Mouse (Mus musculus): ENCODE measurements around the gene Scrn3. TPM values are rescaled to one million over a fixed set of nuclear protein-coding genes. Genes with fewer than 3 reads are reported as not detected.

Gene Scrn3
- polyA plus RNA-seq (2015; fragmentation: Nextera tagmentation; extraction: Ambion mirVana): 36.5 and 38.3 TPM in 2 replicates

DNA sequence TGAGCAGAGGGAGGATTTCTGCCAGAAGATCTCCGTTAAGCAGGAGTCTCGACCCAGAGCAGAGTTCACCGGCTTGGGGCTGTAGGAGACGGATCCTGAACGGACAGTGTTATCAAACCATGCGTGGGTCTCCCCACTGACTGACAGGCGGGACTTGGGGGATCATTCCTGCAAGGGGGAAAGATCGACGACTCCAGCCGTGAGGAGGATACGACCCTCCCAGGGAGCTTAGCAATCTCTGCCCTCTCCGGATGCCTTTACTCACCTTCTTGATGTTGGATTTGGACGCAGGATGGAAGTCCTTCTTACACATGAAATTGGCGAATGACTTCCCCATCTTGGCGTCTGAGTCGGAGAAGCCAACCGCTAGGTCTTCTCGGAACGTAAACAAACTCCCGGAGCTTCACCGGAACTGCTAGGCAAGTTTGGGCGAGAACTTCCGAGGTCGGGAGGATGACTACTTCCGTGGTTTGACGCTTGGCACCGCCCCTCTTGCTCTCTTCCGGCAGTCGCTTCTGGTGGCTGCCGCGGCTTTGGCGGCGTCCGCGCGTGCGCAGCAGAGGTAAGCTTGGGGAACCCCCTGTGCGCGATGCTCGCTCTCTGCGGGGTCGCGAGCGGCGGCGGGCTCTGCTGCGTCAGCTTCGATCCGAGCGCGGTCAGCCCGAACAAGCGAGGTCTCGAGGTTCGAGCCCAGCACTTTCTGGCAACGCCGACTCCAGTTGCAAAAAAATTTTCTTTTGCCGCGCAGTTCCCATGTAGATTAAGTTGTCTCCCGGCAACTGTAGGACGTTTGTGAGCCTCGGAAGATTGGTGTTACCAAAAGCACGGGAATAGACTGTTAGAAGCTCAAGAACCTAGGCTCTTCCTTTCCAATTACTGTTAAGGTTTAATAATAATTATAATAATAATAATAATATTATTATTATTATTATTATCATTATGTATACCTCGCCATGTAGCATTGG, at the start of gene Scrn3, which contains the start of gene Cir1:
Gene Scrn3 (plus strand): TSS at position 450 of the 965 bp plus-strand sequence.
Gene Cir1 (minus strand): TSS at position 550 of the 965 bp plus-strand sequence.

GRCm38 (mm10) chr2:73271459-73272161, 40.8 kb upstream of the Scrn3 start, which contains the start of gene Sp9:
Sp9 (plus strand) TSS chr2:73271925.

DNA sequence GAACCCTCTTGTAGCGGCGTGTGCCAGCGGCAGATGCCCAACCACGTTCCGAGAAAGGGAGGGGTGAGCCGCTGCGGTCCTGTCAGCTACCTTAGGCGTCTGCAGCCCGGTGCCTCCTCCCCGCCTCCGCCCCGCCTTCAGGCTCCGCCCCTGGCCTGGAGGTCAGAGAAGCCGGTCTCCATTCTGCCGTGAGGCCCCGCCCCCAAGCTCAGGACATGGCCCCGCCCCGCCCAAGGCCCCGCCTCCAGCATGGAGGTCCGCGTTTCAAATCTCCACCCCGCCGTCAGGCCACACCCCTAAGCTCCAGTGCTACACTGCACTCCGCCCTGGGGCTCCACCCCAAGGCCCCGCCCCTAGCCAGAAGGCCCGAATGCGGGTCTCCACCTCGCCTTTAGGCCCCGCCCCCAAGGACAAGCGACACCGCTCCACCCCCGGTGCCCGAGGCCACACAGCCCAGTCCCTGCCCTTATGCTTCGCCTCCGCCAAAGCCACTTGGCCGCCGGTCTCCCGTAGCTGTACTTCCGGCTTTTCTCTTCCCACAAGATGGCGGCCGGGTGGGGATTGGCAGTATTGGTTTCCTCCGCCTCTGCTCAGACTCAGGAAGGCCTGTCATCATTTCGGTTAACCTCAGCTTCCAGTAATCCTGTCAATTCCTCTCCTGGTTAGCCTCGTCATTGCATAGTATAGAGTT, 74.1 kb downstream of the Scrn3 start, which contains the start of gene Gpr155:
Gene Gpr155 (minus strand): TSS at position 217 of the 691 bp plus-strand sequence.

Other genes starting within 250 kb of the Scrn3 start
- 52.2 and 56.7 TPM in 2 replicates for gene Ola1, start 93.7 kb upstream of the Scrn3 start, polyA plus RNA-seq (2015; fragmentation: Nextera tagmentation; extraction: Ambion mirVana)
- not detected in 2 replicates for gene Sp9, start 40.7 kb upstream of the Scrn3 start, polyA plus RNA-seq (2015; fragmentation: Nextera tagmentation; extraction: Ambion mirVana)
- gene Cir1, start 100 bp downstream of the Scrn3 start, polyA plus RNA-seq (2015; fragmentation: Nextera tagmentation; extraction: Ambion mirVana): 41.6 and 44.5 TPM in 2 replicates
- 5.9 and 6.8 TPM in 2 replicates for gene Gpr155, start 74.0 kb downstream of the Scrn3 start, polyA plus RNA-seq (2015; fragmentation: Nextera tagmentation; extraction: Ambion mirVana)
- gene Wipf1, start 217.1 kb downstream of the Scrn3 start, polyA plus RNA-seq (2015; fragmentation: Nextera tagmentation; extraction: Ambion mirVana): 9.5 and 10.8 TPM in 2 replicates